Mouse (Mus musculus) stomach, postnatal 0 days (tissue): ENCODE measurements around the gene Rnf220.

Experiments used
- CTCF ChIP-seq: IDR thresholded peaks from 2 replicates; pipeline ENCODE4 v1.5.1; 2016; ENCODE audit warnings: antibody characterized with exemption, low read depth, mild to moderate bottlenecking, moderate library complexity
- EP300 ChIP-seq: optimal IDR thresholded peaks from 2 replicates; pipeline ENCODE3; 2016; ENCODE audit warnings: antibody characterized with exemption

DNA sequence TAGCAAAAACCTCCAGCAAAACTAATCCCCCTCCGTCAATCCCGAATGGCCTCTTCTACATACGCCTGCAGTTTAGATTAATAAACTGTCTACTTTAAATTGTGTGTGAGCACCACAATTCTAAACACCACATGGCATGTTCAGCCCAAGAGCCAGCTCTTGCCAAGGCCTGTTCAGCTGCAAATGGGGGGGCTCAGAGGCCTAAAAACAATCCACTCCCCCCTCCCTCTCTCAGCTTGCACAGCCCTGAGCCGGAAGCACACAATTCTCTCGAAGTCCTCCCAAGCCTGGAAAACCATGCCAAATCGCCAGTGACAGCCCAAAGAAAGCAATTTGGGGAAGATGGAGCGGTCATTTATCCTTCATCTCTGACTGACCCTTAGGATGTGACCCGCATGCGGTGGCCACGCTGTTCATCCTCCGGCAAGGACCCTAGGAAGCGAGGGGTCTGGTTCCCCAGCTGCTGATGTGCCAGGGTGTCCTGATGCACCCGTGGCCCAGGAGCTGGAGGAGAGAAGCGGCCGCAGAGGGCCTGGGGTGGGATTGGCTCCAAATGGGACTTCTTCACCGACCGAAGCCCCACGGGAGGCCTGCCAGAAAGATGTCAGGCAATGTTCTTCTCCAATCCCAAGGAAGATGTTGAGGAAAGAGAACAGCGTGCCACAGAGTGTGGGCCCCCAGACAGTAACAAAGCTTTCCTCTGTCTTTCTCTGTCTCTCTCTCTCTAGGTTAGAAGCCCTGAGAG, 199.8 kb downstream of the Rnf220 start:
- TF ChIP-seq EP300 (no peak), CTCF (no peak)
